Mouse (Mus musculus): ENCODE results near the gene Klhl11. TPM values are rescaled to one million over a fixed set of nuclear protein-coding genes. Genes with fewer than 3 reads are reported as not detected.

Klhl11 gene
- polyA plus RNA-seq, 1 experiment from 2014 or later = 13.1 TPM

- H3K4me3 ChIP-seq (replicated peaks) = no peak overlapping the region
- no peak for ATAC-seq
- H3K9ac ChIP-seq (replicated peaks) = no peak overlapping the region; the same call in 1 of the 2 replicates
- WGBS = 92% methylated on average over 3 of the region's 3 CpGs
- H3K36me3 ChIP-seq = peaks cover 25% of the 10 kb centered on the region
- no peaks in the 10 kb centered on the region for H3K9me3 ChIP-seq
- H3K4me2 ChIP-seq (replicated peaks) = no peak overlapping the region
- no peaks in the 10 kb centered on the region for H3K27me3 ChIP-seq
- H3K27ac ChIP-seq = no peak overlapping the region
- peaks cover 5% of the 10 kb centered on the region; the same call in 1 of the 2 replicates for H3K4me1 ChIP-seq (replicated peaks)
Observed at GRCm38 (mm10) chr11:100426820-100427219, 45.7 kb downstream of the Klhl11 start.

GRCm38 (mm10) chr11:100425851-100426250 is 46.7 kb downstream of the Klhl11 start:
- no peak overlapping the region for H3K4me2 ChIP-seq (replicated peaks)
- peaks cover 20% of the 10 kb centered on the region for H3K36me3 ChIP-seq
- no peak overlapping the region for H3K4me3 ChIP-seq (replicated peaks)
- H3K9ac ChIP-seq (replicated peaks) = peak overlapping the region; percentile 36; the same call in 1 of the 2 replicates
- H3K9me3 ChIP-seq = no peaks in the 10 kb centered on the region
- H3K27me3 ChIP-seq = no peaks in the 10 kb centered on the region
- H3K27ac ChIP-seq = no peak overlapping the region; the same call in 1 of the 2 replicates
- peaks cover 5% of the 10 kb centered on the region for H3K4me1 ChIP-seq (replicated peaks)
- WGBS = 36% methylated on average over 7 of the region's 7 CpGs
- ATAC-seq = no peak

GRCm38 (mm10) chr11:100423836-100424235 is 48.7 kb downstream of the Klhl11 start:
- peaks cover 5% of the 10 kb centered on the region for H3K4me1 ChIP-seq (replicated peaks)
- H3K9me3 ChIP-seq = no peaks in the 10 kb centered on the region
- no peak overlapping the region for H3K4me3 ChIP-seq (replicated peaks)
- 88% methylated on average over 7 of the region's 7 CpGs for WGBS
- no peaks in the 10 kb centered on the region for H3K27me3 ChIP-seq
- H3K4me2 ChIP-seq (replicated peaks) = no peak overlapping the region
- ATAC-seq = no peak
- H3K36me3 ChIP-seq = no peaks in the 10 kb centered on the region; the same call in 1 of the 2 replicates
- H3K27ac ChIP-seq = no peak overlapping the region
- no peak overlapping the region for H3K9ac ChIP-seq (replicated peaks)

GRCm38 (mm10) chr11:100421537-100421936 is 51.0 kb downstream of the Klhl11 start:
- H3K4me1 ChIP-seq (replicated peaks) = peaks cover 5% of the 10 kb centered on the region
- H3K36me3 ChIP-seq = no peaks in the 10 kb centered on the region
- no peak overlapping the region for H3K4me2 ChIP-seq (replicated peaks)
- no peak overlapping the region for H3K27ac ChIP-seq
- H3K27me3 ChIP-seq = peaks cover 9% of the 10 kb centered on the region
- no peak overlapping the region for H3K4me3 ChIP-seq (replicated peaks)
- 43% methylated on average over 8 of the region's 8 CpGs for WGBS
- H3K9me3 ChIP-seq = no peaks in the 10 kb centered on the region
- no peak overlapping the region for H3K9ac ChIP-seq (replicated peaks)
- no peak for ATAC-seq

- Histone ChIP-seq H3K4me1 (replicated peaks) (peaks cover 33% of the 10 kb centered on the region), H3K27me3 (peaks cover 37% of the 10 kb centered on the region), H3K4me3 (replicated peaks) (peak within 1 kb of the TSS; percentile 62), H3K27ac (peak within 1 kb of the TSS; percentile 74), H3K4me2 (replicated peaks) (peak within 1 kb of the TSS; percentile 64), H3K36me3 (no peaks in the 10 kb centered on the region), H3K9me3 (no peaks in the 10 kb centered on the region), H3K9ac (replicated peaks) (peak within 1 kb of the TSS; percentile 75)
- ATAC-seq = peak; percentile 44
- WGBS = under 1% methylated on average over 28 of the region's 31 CpGs
Observed at GRCm38 (mm10) chr11:100414914-100415822, 57.4 kb downstream of the Klhl11 start, which contains the start of gene Fkbp10. Gene Fkbp10 (plus strand): TSS chr11:100415697.

GRCm38 (mm10) chr11:100414021-100414913 is 58.3 kb downstream of the Klhl11 start, which contains the start of gene P3h4:
Gene P3h4 (minus strand): TSS chr11:100414836.
- H3K36me3 ChIP-seq = 0 out of 2 replicates have a peak, but pooled peaks cover 1% of the 10 kb centered on the region
- WGBS = under 1% methylated on average over 87 of the region's 93 CpGs
- peak within 1 kb of the TSS; percentile 74 for H3K27ac ChIP-seq
- peaks cover 33% of the 10 kb centered on the region for H3K4me1 ChIP-seq (replicated peaks)
- H3K9ac ChIP-seq (replicated peaks) = peak within 1 kb of the TSS; percentile 75
- H3K4me2 ChIP-seq (replicated peaks) = peak within 1 kb of the TSS; percentile 64
- H3K9me3 ChIP-seq = no peaks in the 10 kb centered on the region
- peak within 1 kb of the TSS; percentile 62 for H3K4me3 ChIP-seq (replicated peaks)
- ATAC-seq = peak; percentile 95
- peaks cover 37% of the 10 kb centered on the region for H3K27me3 ChIP-seq

GRCm38 (mm10) chr11:100413541-100413940 is 59.0 kb downstream of the Klhl11 start:
- 77% methylated on average over 11 of the region's 11 CpGs for WGBS
- H3K4me2 ChIP-seq (replicated peaks) = peak overlapping the region; percentile 64
- ATAC-seq = no peak
- H3K36me3 ChIP-seq = 0 out of 2 replicates have a peak, but pooled peaks cover 7% of the 10 kb centered on the region
- H3K9me3 ChIP-seq = no peaks in the 10 kb centered on the region
- peak overlapping the region; percentile 75 for H3K9ac ChIP-seq (replicated peaks)
- peaks cover 33% of the 10 kb centered on the region for H3K4me1 ChIP-seq (replicated peaks)
- H3K27me3 ChIP-seq = peaks cover 37% of the 10 kb centered on the region
- H3K27ac ChIP-seq = no peak overlapping the region
- peak overlapping the region; percentile 62 for H3K4me3 ChIP-seq (replicated peaks)

Small RNA genes within 50 kb of the gene (microRNA-seq; reads per million reads assigned to microRNA genes)
- gene Gm27374 = not detected
- 1.2 reads per million for gene Mir7116

Other genes with a start within 250 kb of the Klhl11 start
- not detected in 2 replicates for gene Krt16, start 223.8 kb downstream of the Klhl11 start, polyA plus RNA-seq (2015; fragmentation: Nextera tagmentation; extraction: Ambion mirVana)
- not detected in 2 replicates for gene Krt17, start 211.7 kb downstream of the Klhl11 start, polyA plus RNA-seq (2015; fragmentation: Nextera tagmentation; extraction: Ambion mirVana)
- not detected in 2 replicates for gene Krt42, start 202.9 kb downstream of the Klhl11 start, polyA plus RNA-seq (2015; fragmentation: Nextera tagmentation; extraction: Ambion mirVana)
- gene Eif1, start 152.9 kb downstream of the Klhl11 start, polyA plus RNA-seq (2015; fragmentation: Nextera tagmentation; extraction: Ambion mirVana) = 1,443 and 1,564 TPM in 2 replicates
- 1.2 and 2.5 TPM in 2 replicates for gene Gast, start 138.3 kb downstream of the Klhl11 start, polyA plus RNA-seq (2015; fragmentation: Nextera tagmentation; extraction: Ambion mirVana)
- gene Hap1, start 116.6 kb downstream of the Klhl11 start, polyA plus RNA-seq (2015; fragmentation: Nextera tagmentation; extraction: Ambion mirVana) = 137 and 168 TPM in 2 replicates
- gene Jup, start 75.0 kb downstream of the Klhl11 start, polyA plus RNA-seq (2015; fragmentation: Nextera tagmentation; extraction: Ambion mirVana) = 69.2 and 70.5 TPM in 2 replicates
- gene P3h4, start 57.9 kb downstream of the Klhl11 start, polyA plus RNA-seq (2015; fragmentation: Nextera tagmentation; extraction: Ambion mirVana) = 13.7 and 16.8 TPM in 2 replicates
- 16.4 and 19.9 TPM in 2 replicates for gene Fkbp10, start 57.0 kb downstream of the Klhl11 start, polyA plus RNA-seq (2015; fragmentation: Nextera tagmentation; extraction: Ambion mirVana)
- gene Nt5c3b, start 30.9 kb downstream of the Klhl11 start, polyA plus RNA-seq (2015; fragmentation: Nextera tagmentation; extraction: Ambion mirVana) = 99.3 and 101 TPM in 2 replicates
- 0.85 and 1.2 TPM in 2 replicates for gene Klhl10, start 30.8 kb downstream of the Klhl11 start, polyA plus RNA-seq (2015; fragmentation: Nextera tagmentation; extraction: Ambion mirVana)
- gene Acly, start 55.3 kb upstream of the Klhl11 start, polyA plus RNA-seq (2015; fragmentation: Nextera tagmentation; extraction: Ambion mirVana) = 272 and 273 TPM in 2 replicates
- 2.8 and 3.0 TPM in 2 replicates for gene Ttc25, start 72.9 kb upstream of the Klhl11 start, polyA plus RNA-seq (2015; fragmentation: Nextera tagmentation; extraction: Ambion mirVana)
- 21.5 and 23.6 TPM in 2 replicates for gene Cnp, start 102.2 kb upstream of the Klhl11 start, polyA plus RNA-seq (2015; fragmentation: Nextera tagmentation; extraction: Ambion mirVana)
- gene Nkiras2, start 146.5 kb upstream of the Klhl11 start, polyA plus RNA-seq (2015; fragmentation: Nextera tagmentation; extraction: Ambion mirVana) = 118 and 122 TPM in 2 replicates
- gene Dnajc7, start 147.4 kb upstream of the Klhl11 start, polyA plus RNA-seq (2015; fragmentation: Nextera tagmentation; extraction: Ambion mirVana) = 311 and 312 TPM in 2 replicates
- 0.45 and 0.70 TPM in 2 replicates for gene Zfp385c, start 219.7 kb upstream of the Klhl11 start, polyA plus RNA-seq (2015; fragmentation: Nextera tagmentation; extraction: Ambion mirVana)
- gene Dhx58, start 231.5 kb upstream of the Klhl11 start, polyA plus RNA-seq (2015; fragmentation: Nextera tagmentation; extraction: Ambion mirVana) = 2.5 and 2.6 TPM in 2 replicates
- gene Kat2a, start 239.7 kb upstream of the Klhl11 start, polyA plus RNA-seq (2015; fragmentation: Nextera tagmentation; extraction: Ambion mirVana) = 44.5 and 47.7 TPM in 2 replicates
- 0.26 TPM in 1 of 2 replicates, not detected in the other for gene Hspb9, start 241.1 kb upstream of the Klhl11 start, polyA plus RNA-seq (2015; fragmentation: Nextera tagmentation; extraction: Ambion mirVana)

Measured in midbrain, embryonic 13.5 days (tissue).